Mouse (Mus musculus) spleen, adult 2 months (tissue): ENCODE measurements at regions not wholly inside any gene's neighbourhood (a gene's known extent, or its start where the extent isn't known, plus 50 kb on each side); places are given as distances from the start of the nearest gene placed in this dataset.

Experiments used
- CTCF ChIP-seq: fragments of 200-500 bp; IDR thresholded peaks from 2 replicates; pipeline ENCODE4 v1.5.1; 2011; ENCODE audit warnings: mild to moderate bottlenecking, inconsistent platforms; ENCODE audit not compliant: insufficient read depth, insufficient read length, insufficient replicate concordance; ENCODE audit errors: extremely low read depth
- POLR2A ChIP-seq: fragments of 200-500 bp; IDR thresholded peaks from 2 replicates; pipeline ENCODE4 v1.6.1; 2011; ENCODE audit warnings: low read depth, low read length, inconsistent platforms

- no peak for TF ChIP-seq POLR2A
- TF ChIP-seq CTCF, result no peak
Observed at GRCm38 (mm10) chr3:60292940-60293339, 179.7 kb upstream of the Mbnl1 start.
